Mouse (Mus musculus): Measurements from ENCODE around the gene Magee2. TPM values are rescaled to one million over a fixed set of nuclear protein-coding genes. Genes with fewer than 3 reads are reported as not detected.
"Not testable (repeated sequence)": the region's sequence is repeated elsewhere in the genome, so short reads cannot be mapped to it uniquely, and the experiment has no call there.

Magee2 gene
- 8.5 and 8.7 TPM in 2 replicates for polyA plus RNA-seq (2016; fragmentation: Nextera tagmentation; extraction: Ambion mirVana)

- Histone ChIP-seq H3K4me2 (peak within 1 kb of the TSS; percentile 56), H3K27ac (no peak within 1 kb of the TSS), H3K9ac (replicated peaks) (peak within 1 kb of the TSS; percentile 57; the same call in 1 of the 2 replicates), H3K4me3 (replicated peaks) (peak within 1 kb of the TSS; percentile 48), H3K4me1 (replicated peaks) (no peaks in the 10 kb centered on the region), H3K9me3 (no peaks in the 10 kb centered on the region), H3K36me3 (no peaks in the 10 kb centered on the region), H3K27me3 (peaks cover 50% of the 10 kb centered on the region)
- ATAC-seq (ENCODE audit: insufficient number of reproducible peaks, insufficient read depth, low FRiP score, low TSS enrichment, low read depth), result peak; percentile 59; the same call in 1 of the 2 replicates
- WGBS, result 16% methylated on average over 37 of the region's 37 CpGs
Observed at GRCm38 (mm10) chrX:104856751-104857341, at the start of gene Magee2. Gene Magee2 (minus strand): TSS chrX:104857267.

- Histone ChIP-seq H3K4me2 (peak overlapping the region; percentile 21; the same call in 1 of the 2 replicates), H3K27me3 (peaks cover 56% of the 10 kb centered on the region), H3K4me1 (replicated peaks) (no peaks in the 10 kb centered on the region), H3K9me3 (no peaks in the 10 kb centered on the region), H3K4me3 (replicated peaks) (no peak overlapping the region), H3K9ac (replicated peaks) (no peak overlapping the region), H3K27ac (no peak overlapping the region), H3K36me3 (no peaks in the 10 kb centered on the region)
- WGBS, result 40% methylated on average over 9 of the region's 9 CpGs
- no peak for ATAC-seq (ENCODE audit: insufficient number of reproducible peaks, insufficient read depth, low FRiP score, low TSS enrichment, low read depth)
Observed at GRCm38 (mm10) chrX:104853610-104854009, 3.5 kb downstream of the Magee2 start.

- not testable (repeated sequence) for H3K4me1 ChIP-seq (replicated peaks); H3K9ac ChIP-seq (replicated peaks); H3K4me3 ChIP-seq (replicated peaks); H3K36me3 ChIP-seq; H3K9me3 ChIP-seq; H3K4me2 ChIP-seq; H3K27ac ChIP-seq; ATAC-seq (ENCODE audit: insufficient number of reproducible peaks, insufficient read depth, low FRiP score, low TSS enrichment, low read depth); H3K27me3 ChIP-seq
- WGBS, result 65% methylated on average over 4 of the region's 5 CpGs
Observed at GRCm38 (mm10) chrX:104817583-104817982, 39.5 kb downstream of the Magee2 start.

- WGBS, result 83% methylated on average over 1 of the region's 3 CpGs
- H3K4me1 ChIP-seq (replicated peaks); H3K9me3 ChIP-seq; H3K9ac ChIP-seq (replicated peaks); H3K4me2 ChIP-seq; H3K27ac ChIP-seq; H3K27me3 ChIP-seq; H3K36me3 ChIP-seq; ATAC-seq (ENCODE audit: insufficient number of reproducible peaks, insufficient read depth, low FRiP score, low TSS enrichment, low read depth); H3K4me3 ChIP-seq (replicated peaks): not testable (repeated sequence)
Observed at GRCm38 (mm10) chrX:104816987-104817386, 40.1 kb downstream of the Magee2 start.

GRCm38 (mm10) chrX:104813704-104814103 is 43.4 kb downstream of the Magee2 start:
- H3K9me3 ChIP-seq; H3K27ac ChIP-seq; H3K4me3 ChIP-seq (replicated peaks); H3K9ac ChIP-seq (replicated peaks); ATAC-seq (ENCODE audit: insufficient number of reproducible peaks, insufficient read depth, low FRiP score, low TSS enrichment, low read depth); H3K4me1 ChIP-seq (replicated peaks); H3K36me3 ChIP-seq; H3K4me2 ChIP-seq; H3K27me3 ChIP-seq: not testable (repeated sequence)
- 61% methylated on average over 4 of the region's 4 CpGs for WGBS

Other genes with a start within 250 kb of the Magee2 start
- gene Zdhhc15, start 186.2 kb downstream of the Magee2 start, polyA plus RNA-seq (2016; fragmentation: Nextera tagmentation; extraction: Ambion mirVana), result 14.6 and 16.3 TPM in 2 replicates
- 67.8 and 70.7 TPM in 2 replicates for gene Pbdc1, start 222.5 kb upstream of the Magee2 start, polyA plus RNA-seq (2016; fragmentation: Nextera tagmentation; extraction: Ambion mirVana)

Data from limb, embryonic 12.5 days (tissue).